Mouse (Mus musculus): ENCODE data around the gene Tstd3. TPM values are rescaled to one million over a fixed set of nuclear protein-coding genes. Genes with fewer than 3 reads are reported as not detected.
A peak's percentile ranks its signal among the peaks of the same experiment; 100 is the strongest.

The Tstd3 gene
- polyA plus RNA-seq, 1 experiment from 2014 or later: 17.8 TPM

DNA sequence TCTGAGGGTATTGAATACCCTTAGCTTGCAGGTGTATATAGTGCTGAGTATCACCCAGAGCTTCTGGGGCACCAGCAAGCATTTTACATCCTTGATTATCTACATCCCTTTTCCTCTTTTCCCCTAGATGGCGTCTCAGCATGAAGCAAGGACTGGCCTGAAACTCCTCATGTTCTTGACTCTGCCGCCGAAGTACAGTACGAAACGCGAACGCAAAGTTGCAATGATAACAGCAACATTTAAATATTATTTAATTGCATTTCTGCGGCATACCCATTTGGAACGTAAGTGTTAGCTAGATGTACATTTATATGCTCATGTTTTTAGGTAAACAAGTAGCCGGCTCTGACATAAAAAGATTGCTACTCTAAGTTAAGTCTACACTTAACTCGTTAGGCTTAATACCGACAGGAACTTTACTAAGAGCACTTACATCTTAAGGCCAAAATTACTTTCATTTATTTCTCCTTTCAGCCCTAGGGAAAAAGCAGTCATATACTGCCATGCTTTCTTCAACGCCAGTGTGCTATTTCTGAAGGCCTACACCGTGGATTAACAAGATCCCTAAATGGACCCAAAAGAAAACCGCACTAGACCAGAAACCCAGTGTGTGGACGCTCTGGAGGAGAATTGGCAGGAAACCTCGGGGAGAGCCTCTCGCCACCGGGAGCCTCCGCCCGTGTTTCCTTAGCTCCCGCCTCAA lies 39.9 kb downstream of the Tstd3 start:
- peak overlapping the region; percentile 91 for H3K4me3 ChIP-seq (ENCODE audit: low read depth, low read length)
- under 1% methylated on average over 22 of the region's 22 CpGs for WGBS
- no peaks in the 10 kb centered on the region for H3K27me3 ChIP-seq (ENCODE audit: control insufficient read depth, insufficient read depth, low read length)
- 0 out of 2 replicates have a peak overlapping the region, but pooled peaks have one; percentile 68 for H3K9ac ChIP-seq (replicated peaks; ENCODE audit: low read depth, low read length)
- no peaks in the 10 kb centered on the region for H3K36me3 ChIP-seq (ENCODE audit: control insufficient read depth, insufficient read depth, low read length)
- H3K4me2 ChIP-seq (replicated peaks; ENCODE audit: low read depth, low read length): peak overlapping the region; percentile 74
- ATAC-seq (ENCODE audit: insufficient number of reproducible peaks, insufficient read depth, low FRiP score, low read depth): peak; percentile 56; the same call in 1 of the 2 replicates
- no peaks in the 10 kb centered on the region for H3K9me3 ChIP-seq (ENCODE audit: control insufficient read depth, low read depth, low read length)
- peak overlapping the region; percentile 69 for H3K27ac ChIP-seq (ENCODE audit: low read length)
- H3K4me1 ChIP-seq (ENCODE audit: control insufficient read depth, insufficient read depth, low read length): no peaks in the 10 kb centered on the region

DNA sequence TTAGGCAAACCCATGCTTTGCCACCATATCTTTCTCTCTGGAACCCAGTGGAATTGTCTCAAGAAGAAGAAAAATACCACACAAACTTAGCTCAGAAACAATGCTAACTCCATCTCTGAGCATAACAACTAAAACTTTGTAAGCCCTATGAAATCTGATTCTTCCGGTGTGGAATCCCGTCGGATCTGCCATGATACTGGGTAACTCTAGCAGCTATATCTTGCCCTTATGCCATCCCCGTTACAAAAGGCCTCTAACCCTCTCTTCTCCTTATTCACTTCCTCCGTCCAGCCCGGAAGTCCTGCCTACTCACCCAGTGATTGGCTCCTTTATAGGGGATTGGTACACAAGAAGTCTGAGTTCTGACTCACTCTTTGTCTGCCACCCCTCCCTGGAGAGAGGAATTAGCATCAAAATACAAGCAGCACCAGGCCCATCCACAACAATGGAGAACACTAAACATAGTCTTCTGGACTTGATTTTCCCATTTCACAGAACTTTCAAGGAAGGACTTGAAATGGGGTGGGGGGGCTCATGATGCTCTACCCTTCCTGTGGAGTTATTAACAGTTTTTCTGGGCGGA lies 44.2 kb downstream of the Tstd3 start:
- Histone ChIP-seq H3K9me3 (ENCODE audit: control insufficient read depth, low read depth, low read length) (no peaks in the 10 kb centered on the region), H3K4me1 (ENCODE audit: control insufficient read depth, insufficient read depth, low read length) (no peaks in the 10 kb centered on the region), H3K4me3 (ENCODE audit: low read depth, low read length) (no peak overlapping the region), H3K4me2 (replicated peaks; ENCODE audit: low read depth, low read length) (no peak overlapping the region), H3K36me3 (ENCODE audit: control insufficient read depth, insufficient read depth, low read length) (no peaks in the 10 kb centered on the region), H3K9ac (replicated peaks; ENCODE audit: low read depth, low read length) (no peak overlapping the region), H3K27me3 (ENCODE audit: control insufficient read depth, insufficient read depth, low read length) (no peaks in the 10 kb centered on the region), H3K27ac (ENCODE audit: low read length) (no peak overlapping the region)
- 55% methylated on average over 7 of the region's 7 CpGs for WGBS
- no peak for ATAC-seq (ENCODE audit: insufficient number of reproducible peaks, insufficient read depth, low FRiP score, low read depth)

- H3K36me3 ChIP-seq (ENCODE audit: control insufficient read depth, insufficient read depth, low read length): no peaks in the 10 kb centered on the region
- peak; percentile 91 for ATAC-seq (ENCODE audit: insufficient number of reproducible peaks, insufficient read depth, low FRiP score, low read depth)
- no peaks in the 10 kb centered on the region for H3K9me3 ChIP-seq (ENCODE audit: control insufficient read depth, low read depth, low read length)
- no peaks in the 10 kb centered on the region for H3K4me1 ChIP-seq (ENCODE audit: control insufficient read depth, insufficient read depth, low read length)
- H3K4me3 ChIP-seq (ENCODE audit: low read depth, low read length): no peak overlapping the region
- no peak overlapping the region for H3K9ac ChIP-seq (replicated peaks; ENCODE audit: low read depth, low read length)
- H3K27ac ChIP-seq (ENCODE audit: low read length): no peak overlapping the region
- H3K27me3 ChIP-seq (ENCODE audit: control insufficient read depth, insufficient read depth, low read length): no peaks in the 10 kb centered on the region
- WGBS: 4% methylated on average over 13 of the region's 13 CpGs
- peak overlapping the region; percentile 27; the same call in 1 of the 2 replicates for H3K4me2 ChIP-seq (replicated peaks; ENCODE audit: low read depth, low read length)
These were observed 54.9 kb downstream of the Tstd3 start for GRCm38 (mm10) chr4:21712147-21712546.

Other genes with a start within 250 kb of the Tstd3 start
- gene Prdm13, start 81.2 kb downstream of the Tstd3 start, polyA plus RNA-seq (2014; fragmentation: Nextera tagmentation; extraction: Ambion mirVana): not detected in 2 replicates
- gene Ccnc, start 39.5 kb downstream of the Tstd3 start, polyA plus RNA-seq (2014; fragmentation: Nextera tagmentation; extraction: Ambion mirVana): 46.7 and 49.7 TPM in 2 replicates
- gene Usp45, start 56 bp downstream of the Tstd3 start, polyA plus RNA-seq (2014; fragmentation: Nextera tagmentation; extraction: Ambion mirVana): 13.2 and 15.0 TPM in 2 replicates
- 206 and 216 TPM in 2 replicates for gene Pnisr, start 80.4 kb upstream of the Tstd3 start, polyA plus RNA-seq (2014; fragmentation: Nextera tagmentation; extraction: Ambion mirVana)
- gene Coq3, start 112.5 kb upstream of the Tstd3 start, polyA plus RNA-seq (2014; fragmentation: Nextera tagmentation; extraction: Ambion mirVana): 13.1 and 13.3 TPM in 2 replicates
- gene Faxc, start 164.1 kb upstream of the Tstd3 start, polyA plus RNA-seq (2014; fragmentation: Nextera tagmentation; extraction: Ambion mirVana): 6.6 and 9.1 TPM in 2 replicates

Measured in stomach, embryonic 14.5 days (tissue).